Mouse (Mus musculus) heart, postnatal 0 days (tissue): ENCODE measurements around the gene Nt5c2.

Source experiments
- CTCF ChIP-seq: IDR thresholded peaks from 2 replicates; pipeline ENCODE4 v1.5.1; 2016; ENCODE audit warnings: antibody characterized with exemption, control low read depth, low read depth
- EP300 ChIP-seq: IDR thresholded peaks from 2 replicates; pipeline ENCODE4 v1.6.1; 2016; ENCODE audit warnings: antibody characterized with exemption, low read depth

GRCm38 (mm10) chr19:46962171-46962772 is 52.7 kb downstream of the Nt5c2 start:
- TF ChIP-seq CTCF = no peak
- no peak for TF ChIP-seq EP300
